Mouse (Mus musculus): ENCODE results near the gene C130079G13Rik. TPM values are rescaled to one million over a fixed set of nuclear protein-coding genes. Genes with fewer than 3 reads are reported as not detected.
"Not testable (repeated sequence)": the region's sequence is repeated elsewhere in the genome, so short reads cannot be mapped to it uniquely, and the experiment has no call there.

Gene C130079G13Rik
- polyA plus RNA-seq (2012; ENCODE audit: insufficient read depth, low replicate concordance): not detected in 2 replicates

DNA sequence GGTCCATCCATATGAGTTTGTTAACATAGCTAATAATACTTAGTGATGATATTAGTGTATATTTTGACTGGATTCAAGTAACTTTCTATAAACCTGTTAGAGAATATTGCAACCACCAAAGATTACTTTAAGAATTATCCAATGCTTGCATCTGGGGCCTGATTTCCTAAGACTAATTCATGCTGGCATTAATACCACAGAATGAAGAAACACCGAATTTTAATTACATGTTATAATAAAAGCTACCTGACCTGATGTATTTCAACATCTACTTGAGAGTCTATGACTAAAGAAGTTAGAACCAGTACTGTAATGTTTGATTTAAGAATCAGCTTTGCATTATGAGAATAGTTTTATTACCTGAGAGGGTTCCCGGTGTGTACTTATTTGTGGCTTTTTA, at the start of gene C130079G13Rik:
C130079G13Rik (plus strand) TSS at position 301 of the 400 bp plus-strand sequence.
- Histone ChIP-seq H3K9me3 (no peaks in the 10 kb centered on the region), H3K4me1 (no peaks in the 10 kb centered on the region), H3K36me3 (replicated peaks; ENCODE audit: low read length) (no peaks in the 10 kb centered on the region), H3K27me3 (replicated peaks) (no peaks in the 10 kb centered on the region), H3K4me3 (replicated peaks) (no peak within 1 kb of the TSS)
- TF ChIP-seq FLI1 (IDR thresholded peaks at IDR 0.05; ENCODE audit: low read length) (no peak), GATA1 (IDR thresholded peaks at IDR 0.05; ENCODE audit: borderline replicate concordance, low read length) (no peak)

- not testable (repeated sequence) for H3K4me1 ChIP-seq; H3K4me3 ChIP-seq (replicated peaks); H3K27me3 ChIP-seq (replicated peaks); H3K36me3 ChIP-seq (replicated peaks; ENCODE audit: low read length); H3K9me3 ChIP-seq
Observed at GRCm38 (mm10) chr3:59877601-59878000, 47.4 kb upstream of the C130079G13Rik start.

- not testable (repeated sequence) for H3K4me1 ChIP-seq; H3K27me3 ChIP-seq (replicated peaks); H3K9me3 ChIP-seq; H3K36me3 ChIP-seq (replicated peaks; ENCODE audit: low read length); H3K4me3 ChIP-seq (replicated peaks)
Observed at GRCm38 (mm10) chr3:59879801-59880554, 45.0 kb upstream of the C130079G13Rik start.

- no peak overlapping the region for H3K4me3 ChIP-seq (replicated peaks)
- H3K4me1 ChIP-seq: no peaks in the 10 kb centered on the region
- H3K36me3 ChIP-seq (replicated peaks; ENCODE audit: low read length): no peaks in the 10 kb centered on the region
- no peaks in the 10 kb centered on the region for H3K27me3 ChIP-seq (replicated peaks)
- TF ChIP-seq GATA1 (IDR thresholded peaks at IDR 0.05; ENCODE audit: borderline replicate concordance, low read length) (no peak), FLI1 (IDR thresholded peaks at IDR 0.05; ENCODE audit: low read length) (no peak)
- H3K9me3 ChIP-seq: no peaks in the 10 kb centered on the region
Observed at GRCm38 (mm10) chr3:59893276-59893675, 31.7 kb upstream of the C130079G13Rik start.

DNA sequence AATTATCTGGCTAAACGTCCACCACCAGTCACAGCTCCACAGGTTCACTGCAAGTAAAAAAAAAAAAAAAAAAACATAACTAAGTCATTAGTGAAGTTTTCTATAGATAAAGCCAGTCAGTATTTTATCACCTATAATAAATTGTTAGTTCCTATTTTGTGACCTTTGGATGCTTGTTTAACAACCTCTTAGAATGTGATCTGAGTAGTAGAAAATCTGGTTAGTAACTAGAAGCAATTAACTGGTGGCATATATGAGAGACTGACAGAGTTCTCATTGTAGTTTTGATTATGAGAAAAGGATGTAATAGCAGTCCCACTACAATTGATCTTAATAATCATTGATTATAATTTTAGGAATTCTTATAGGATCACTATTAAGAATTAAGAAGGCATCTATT, 9.6 kb downstream of the C130079G13Rik start:
- Histone ChIP-seq H3K4me1 (no peaks in the 10 kb centered on the region), H3K36me3 (replicated peaks; ENCODE audit: low read length) (no peaks in the 10 kb centered on the region), H3K9me3 (no peaks in the 10 kb centered on the region), H3K4me3 (replicated peaks) (no peak overlapping the region), H3K27me3 (replicated peaks) (no peaks in the 10 kb centered on the region)
- TF ChIP-seq FLI1 (IDR thresholded peaks at IDR 0.05; ENCODE audit: low read length) (no peak), GATA1 (IDR thresholded peaks at IDR 0.05; ENCODE audit: borderline replicate concordance, low read length) (no peak)

DNA sequence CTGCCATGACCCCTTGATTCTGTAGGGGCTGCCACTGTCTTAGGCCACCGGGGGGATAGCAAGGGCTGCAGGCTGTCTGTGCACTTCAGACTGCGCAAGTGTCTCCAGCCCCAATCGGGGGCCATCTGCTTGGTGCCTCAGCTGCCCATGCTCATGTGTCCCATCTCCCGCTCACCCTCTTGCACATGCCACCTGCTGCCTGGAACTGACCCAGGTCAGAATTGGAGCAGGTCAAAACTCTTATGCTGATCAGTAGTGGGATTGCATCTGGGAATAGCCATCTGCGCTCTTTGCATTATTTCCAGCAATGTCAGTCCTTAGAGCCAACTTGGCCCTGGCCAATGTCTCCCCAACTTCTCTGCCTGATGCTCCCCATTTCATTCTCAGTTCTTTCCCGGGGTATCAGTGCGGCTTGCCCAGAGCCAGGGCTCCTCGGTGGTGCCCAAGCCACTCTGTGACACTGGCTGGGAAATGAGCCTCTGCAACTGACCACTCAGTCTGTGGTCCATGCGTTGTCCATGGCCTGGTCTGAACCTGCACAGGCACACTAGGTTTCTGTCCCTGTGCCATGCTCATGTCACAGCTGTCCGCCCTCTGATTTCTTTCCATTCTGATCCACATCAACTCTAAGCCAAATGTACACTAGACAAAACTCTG, 22.4 kb downstream of the C130079G13Rik start:
- TF ChIP-seq GATA1 (IDR thresholded peaks at IDR 0.05; ENCODE audit: borderline replicate concordance, low read length): no peak
- no peak for TF ChIP-seq FLI1 (IDR thresholded peaks at IDR 0.05; ENCODE audit: low read length)
- Histone ChIP-seq H3K36me3 (replicated peaks; ENCODE audit: low read length) (no peaks in the 10 kb centered on the region), H3K27me3 (replicated peaks) (no peaks in the 10 kb centered on the region), H3K4me1 (no peaks in the 10 kb centered on the region), H3K9me3 (no peaks in the 10 kb centered on the region), H3K4me3 (replicated peaks) (no peak overlapping the region)

DNA sequence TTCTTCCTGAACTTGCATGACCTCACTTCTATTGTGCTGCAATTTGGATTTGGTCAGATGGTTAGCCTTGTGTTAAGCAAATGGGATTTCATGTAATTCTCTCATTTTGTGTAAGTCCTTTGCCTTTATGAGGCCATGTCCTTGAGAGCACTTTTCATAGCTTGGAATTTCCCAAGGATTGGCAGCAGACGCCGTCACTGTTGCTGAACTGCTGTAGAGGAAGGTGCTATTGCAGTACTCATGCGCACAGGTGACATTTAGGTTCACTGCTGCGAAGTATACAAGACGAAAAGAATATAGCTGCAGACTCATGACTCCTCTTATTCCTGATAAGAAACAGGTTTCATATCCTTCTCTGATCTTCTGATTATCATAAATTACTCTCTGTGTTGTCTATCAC, 45.9 kb downstream of the C130079G13Rik start:
- no peaks in the 10 kb centered on the region for H3K4me1 ChIP-seq
- TF ChIP-seq GATA1 (IDR thresholded peaks at IDR 0.05; ENCODE audit: borderline replicate concordance, low read length) (no peak), FLI1 (IDR thresholded peaks at IDR 0.05; ENCODE audit: low read length) (no peak)
- H3K4me3 ChIP-seq (replicated peaks): no peak overlapping the region
- no peaks in the 10 kb centered on the region for H3K9me3 ChIP-seq
- H3K27me3 ChIP-seq (replicated peaks): no peaks in the 10 kb centered on the region
- H3K36me3 ChIP-seq (replicated peaks; ENCODE audit: low read length): no peaks in the 10 kb centered on the region

GRCm38 (mm10) chr3:59974591-59974990, 49.6 kb downstream of the C130079G13Rik start:
- Histone ChIP-seq H3K4me1 (no peaks in the 10 kb centered on the region), H3K9me3 (no peaks in the 10 kb centered on the region), H3K36me3 (replicated peaks; ENCODE audit: low read length) (no peaks in the 10 kb centered on the region), H3K27me3 (replicated peaks) (no peaks in the 10 kb centered on the region), H3K4me3 (replicated peaks) (no peak overlapping the region)
- no peak for TF ChIP-seq FLI1 (IDR thresholded peaks at IDR 0.05; ENCODE audit: low read length)
- no peak for TF ChIP-seq GATA1 (IDR thresholded peaks at IDR 0.05; ENCODE audit: borderline replicate concordance, low read length)

Other genes with a start within 250 kb of the C130079G13Rik start
- not detected in 2 replicates for gene Gm5538, start 195.4 kb upstream of the C130079G13Rik start, polyA plus RNA-seq (2012; ENCODE audit: insufficient read depth, low replicate concordance)
- gene Gm8298, start 64.2 kb upstream of the C130079G13Rik start, polyA plus RNA-seq (2012; ENCODE audit: insufficient read depth, low replicate concordance): not detected in 2 replicates
- gene Aadacl2, start 81.5 kb downstream of the C130079G13Rik start, polyA plus RNA-seq (2012; ENCODE audit: insufficient read depth, low replicate concordance): not detected in 2 replicates
- not detected in 2 replicates for gene Aadac, start 100.5 kb downstream of the C130079G13Rik start, polyA plus RNA-seq (2012; ENCODE audit: insufficient read depth, low replicate concordance)
- not detected in 2 replicates for gene Sucnr1, start 156.7 kb downstream of the C130079G13Rik start, polyA plus RNA-seq (2012; ENCODE audit: insufficient read depth, low replicate concordance)

Data from megakaryocyte, embryonic 14.5 days (primary cell).